Mouse (Mus musculus) limb, embryonic 14.5 days (tissue): ENCODE measurements around the gene Rhob. TPM values are rescaled to one million over a fixed set of nuclear protein-coding genes. Genes with fewer than 3 reads are reported as not detected.

Experiments
- ATAC-seq: fragments of 200-750 bp; cut with Nextera tagmentation; 2 replicates; pipeline ENCODE4 v1.8.0; 2017; ENCODE audit warnings: low read depth, moderate number of reproducible peaks, moderate TSS enrichment; ENCODE audit not compliant: low FRiP score
- DNase-seq: peaks from one replicate; pipeline ENCODE4 v3.0.0-alpha.2; 2015; ENCODE audit warnings: low spot score
- H3K27ac ChIP-seq: fragments of 300-500 bp; sonication (generic); replicated peaks from 2 replicates; pipeline ENCODE4 v1.5.1; 2014; ENCODE audit warnings: low read depth, mild to moderate bottlenecking, low read length, moderate library complexity, mixed read lengths
- H3K27me3 ChIP-seq: fragments of 300-500 bp; sonication (generic); 2 replicates; pipeline ENCODE4 v1.6.1; 2014; ENCODE audit warnings: low read length, mixed read lengths; ENCODE audit not compliant: control insufficient read depth, insufficient read depth
- H3K36me3 ChIP-seq: fragments of 300-500 bp; sonication (generic); 2 replicates; pipeline ENCODE4 v1.6.1; 2014; ENCODE audit warnings: mild to moderate bottlenecking, low read length, moderate library complexity, mixed read lengths; ENCODE audit not compliant: control insufficient read depth, insufficient read depth
- H3K4me1 ChIP-seq: fragments of 300-500 bp; sonication (generic); 2 replicates; pipeline ENCODE4 v1.6.1; 2014; ENCODE audit warnings: antibody characterized with exemption, low read length, mixed read lengths; ENCODE audit not compliant: control insufficient read depth, insufficient read depth
- H3K4me2 ChIP-seq: fragments of 300-500 bp; sonication (generic); replicated peaks from 2 replicates; pipeline ENCODE4 v1.6.1; 2014; ENCODE audit warnings: low read depth, mild to moderate bottlenecking, low read length, moderate library complexity; ENCODE audit not compliant: severe bottlenecking
- H3K4me3 ChIP-seq: fragments of 300-500 bp; sonication (generic); replicated peaks from 2 replicates; pipeline ENCODE4 v1.5.1; 2014; ENCODE audit warnings: low read length
- H3K9ac ChIP-seq: fragments of 300-500 bp; sonication (generic); 2 replicates; pipeline ENCODE4 v1.6.1; 2014; ENCODE audit warnings: mild to moderate bottlenecking, low read depth, low read length, moderate library complexity; ENCODE audit not compliant: severe bottlenecking
- H3K9me3 ChIP-seq: fragments of 300-500 bp; sonication (generic); 2 replicates; pipeline ENCODE4 v1.6.1; 2016; ENCODE audit warnings: low read length; ENCODE audit not compliant: control insufficient read depth
- POLR2A ChIP-seq: fragments of 200-500 bp; IDR thresholded peaks from 2 replicates; pipeline ENCODE4 v1.8.0; 2012; ENCODE audit warnings: inconsistent platforms, mild to moderate bottlenecking, moderate library complexity, borderline replicate concordance; ENCODE audit not compliant: insufficient read depth, insufficient read length; ENCODE audit errors: extremely low read depth
- WGBS: fragments of 180-500 bp; shearing (Covaris S2); extraction: QIAGEN DNeasy Blood & Tissue Kit; methylation state at CpG from one replicate; pipeline ENCODE4 v1.1.7; 2014; 5-methylcytosine and 5-hydroxymethylcytosine counted together
- polyA plus RNA-seq, 2 experiments: library from polyadenylated mRNA; depleted of rRNA in 1 of 2; stranded (reverse) in 1 of 2; unstranded in 1 of 2; fragments of >200 nt; fragmentation: Nextera tagmentation in 1 of 2; extraction: Ambion mirVana in 1 of 2; gene quantifications; 2 replicates each; pipeline versions ENCODE4 v1.2.1 to v1.2.3; 2012 to 2014

Rhob gene
- polyA plus RNA-seq, 2 experiments = 75.7 to 177 TPM

GRCm38 (mm10) chr12:8495881-8496678 is 3.7 kb downstream of the Rhob start:
- WGBS = 15% methylated on average over 15 of the region's 15 CpGs
- Histone ChIP-seq H3K4me3 (peak overlapping the region; percentile 98), H3K9ac (peak overlapping the region; percentile 29; the same call in 1 of the 2 replicates), H3K4me1 (peaks cover 29% of the 10 kb centered on the region), H3K36me3 (no peaks in the 10 kb centered on the region), H3K9me3 (no peaks in the 10 kb centered on the region), H3K27me3 (no peaks in the 10 kb centered on the region), H3K27ac (peak overlapping the region; percentile 79), H3K4me2 (peak overlapping the region; percentile 60)
- TF ChIP-seq POLR2A = no peak
- peak; percentile 44 for DNase-seq
- ATAC-seq = no peak

GRCm38 (mm10) chr12:8494675-8495074 is 5.1 kb downstream of the Rhob start:
- Histone ChIP-seq H3K9me3 (no peaks in the 10 kb centered on the region), H3K4me2 (no peak overlapping the region), H3K4me3 (no peak overlapping the region), H3K4me1 (peaks cover 21% of the 10 kb centered on the region), H3K9ac (no peak overlapping the region), H3K27me3 (no peaks in the 10 kb centered on the region), H3K27ac (no peak overlapping the region), H3K36me3 (no peaks in the 10 kb centered on the region)
- ATAC-seq (no peak), DNase-seq (no peak)
- WGBS = 83% methylated on average over 3 of the region's 3 CpGs
- TF ChIP-seq POLR2A = no peak

GRCm38 (mm10) chr12:8493386-8493785 is 6.4 kb downstream of the Rhob start:
- no peaks in the 10 kb centered on the region for H3K36me3 ChIP-seq
- TF ChIP-seq POLR2A = no peak
- DNase-seq (no peak), ATAC-seq (no peak)
- WGBS = 70% methylated on average over 3 of the region's 3 CpGs
- no peak overlapping the region for H3K9ac ChIP-seq
- H3K4me3 ChIP-seq = no peak overlapping the region
- H3K4me2 ChIP-seq = no peak overlapping the region
- no peaks in the 10 kb centered on the region for H3K9me3 ChIP-seq
- no peaks in the 10 kb centered on the region for H3K27me3 ChIP-seq
- H3K27ac ChIP-seq = no peak overlapping the region
- peaks cover 21% of the 10 kb centered on the region for H3K4me1 ChIP-seq

- Histone ChIP-seq H3K9me3 (no peaks in the 10 kb centered on the region), H3K4me1 (peaks cover 10% of the 10 kb centered on the region; the same call in 1 of the 2 replicates), H3K9ac (no peak overlapping the region), H3K27ac (no peak overlapping the region), H3K27me3 (no peaks in the 10 kb centered on the region), H3K4me2 (no peak overlapping the region), H3K4me3 (no peak overlapping the region), H3K36me3 (no peaks in the 10 kb centered on the region)
- 48% methylated on average over 4 of the region's 4 CpGs for WGBS
- TF ChIP-seq POLR2A = no peak
- ATAC-seq (no peak), DNase-seq (no peak)
These were observed 10.7 kb downstream of the Rhob start for GRCm38 (mm10) chr12:8489098-8489497.

- no peak overlapping the region for H3K27ac ChIP-seq
- DNase-seq (no peak), ATAC-seq (no peak)
These were observed 11.2 kb downstream of the Rhob start for GRCm38 (mm10) chr12:8488652-8488980.

More at GRCm38 (mm10) chr12:8488652-8488980, 11.2 kb downstream of the Rhob start:
- 85% methylated on average over 4 of the region's 4 CpGs for WGBS
- Histone ChIP-seq H3K4me3 (no peak overlapping the region), H3K36me3 (no peaks in the 10 kb centered on the region), H3K4me2 (no peak overlapping the region), H3K9ac (no peak overlapping the region), H3K9me3 (no peaks in the 10 kb centered on the region), H3K27me3 (no peaks in the 10 kb centered on the region), H3K4me1 (peaks cover 10% of the 10 kb centered on the region; the same call in 1 of the 2 replicates)
- TF ChIP-seq POLR2A = no peak
